Mouse (Mus musculus): ENCODE data around the gene Dnase1l3. TPM values are rescaled to one million over a fixed set of nuclear protein-coding genes. Genes with fewer than 3 reads are reported as not detected.

The Dnase1l3 gene
- total and polyA plus RNA-seq, 2 experiments from 2014 or later, result 0.07 TPM; not detected in 1

GRCm38 (mm10) chr14:8020011-8020410 lies 25.6 kb upstream of the Dnase1l3 start:
- no peak for TF ChIP-seq CTCF (IDR thresholded peaks at IDR 0.05)
- DNase-seq (ENCODE audit: low spot score) (no peak), ATAC-seq (ENCODE audit: low FRiP score) (no peak)
- Histone ChIP-seq H3K9me3 (ENCODE audit: low read length) (no peaks in the 10 kb centered on the region), H3K36me3 (ENCODE audit: insufficient read depth, low read length) (no peaks in the 10 kb centered on the region), H3K4me1 (ENCODE audit: insufficient read depth, low read length) (no peaks in the 10 kb centered on the region), H3K27me3 (ENCODE audit: insufficient read depth, low read length) (no peaks in the 10 kb centered on the region), H3K4me3 (ENCODE audit: low read depth, low read length) (no peak overlapping the region), H3K27ac (ENCODE audit: low read depth, low read length) (no peak overlapping the region), H3K4me2 (ENCODE audit: low read depth, low read length, poor library complexity, severe bottlenecking) (no peak overlapping the region), H3K9ac (replicated peaks; ENCODE audit: low read length, poor library complexity, severe bottlenecking) (no peak overlapping the region)
- WGBS, result 100% methylated on average over 1 of the region's 1 CpGs

- no peak overlapping the region for H3K4me2 ChIP-seq (ENCODE audit: low read depth, low read length, poor library complexity, severe bottlenecking)
- ATAC-seq (ENCODE audit: low FRiP score) (no peak), DNase-seq (ENCODE audit: low spot score) (no peak)
- no peak overlapping the region for H3K9ac ChIP-seq (replicated peaks; ENCODE audit: low read length, poor library complexity, severe bottlenecking)
- TF ChIP-seq CTCF (IDR thresholded peaks at IDR 0.05), result no peak
- H3K36me3 ChIP-seq (ENCODE audit: insufficient read depth, low read length), result no peaks in the 10 kb centered on the region
- no peak overlapping the region for H3K27ac ChIP-seq (ENCODE audit: low read depth, low read length)
- no peaks in the 10 kb centered on the region for H3K27me3 ChIP-seq (ENCODE audit: insufficient read depth, low read length)
- no peaks in the 10 kb centered on the region for H3K9me3 ChIP-seq (ENCODE audit: low read length)
- WGBS, result 83% methylated on average over 1 of the region's 1 CpGs
- no peaks in the 10 kb centered on the region for H3K4me1 ChIP-seq (ENCODE audit: insufficient read depth, low read length)
- no peak overlapping the region for H3K4me3 ChIP-seq (ENCODE audit: low read depth, low read length)
These were observed 22.6 kb upstream of the Dnase1l3 start for GRCm38 (mm10) chr14:8016951-8017350.

- TF ChIP-seq CTCF (IDR thresholded peaks at IDR 0.05), result no peak
- DNase-seq (ENCODE audit: low spot score) (no peak), ATAC-seq (ENCODE audit: low FRiP score) (no peak)
- no peaks in the 10 kb centered on the region for H3K36me3 ChIP-seq (ENCODE audit: insufficient read depth, low read length)
- H3K9me3 ChIP-seq (ENCODE audit: low read length), result no peaks in the 10 kb centered on the region
- no peak overlapping the region for H3K4me2 ChIP-seq (ENCODE audit: low read depth, low read length, poor library complexity, severe bottlenecking)
- no peak overlapping the region for H3K4me3 ChIP-seq (ENCODE audit: low read depth, low read length)
- no peak overlapping the region for H3K27ac ChIP-seq (ENCODE audit: low read depth, low read length)
- WGBS, result 87% methylated on average over 6 of the region's 6 CpGs
- no peaks in the 10 kb centered on the region for H3K27me3 ChIP-seq (ENCODE audit: insufficient read depth, low read length)
- H3K4me1 ChIP-seq (ENCODE audit: insufficient read depth, low read length), result no peaks in the 10 kb centered on the region
- no peak overlapping the region for H3K9ac ChIP-seq (replicated peaks; ENCODE audit: low read length, poor library complexity, severe bottlenecking)
These were observed 21.9 kb upstream of the Dnase1l3 start for GRCm38 (mm10) chr14:8016276-8016675.

GRCm38 (mm10) chr14:8015756-8016155 lies 21.4 kb upstream of the Dnase1l3 start:
- Histone ChIP-seq H3K9me3 (ENCODE audit: low read length) (no peaks in the 10 kb centered on the region), H3K4me1 (ENCODE audit: insufficient read depth, low read length) (no peaks in the 10 kb centered on the region), H3K4me2 (ENCODE audit: low read depth, low read length, poor library complexity, severe bottlenecking) (no peak overlapping the region), H3K27me3 (ENCODE audit: insufficient read depth, low read length) (no peaks in the 10 kb centered on the region), H3K9ac (replicated peaks; ENCODE audit: low read length, poor library complexity, severe bottlenecking) (no peak overlapping the region), H3K4me3 (ENCODE audit: low read depth, low read length) (no peak overlapping the region), H3K36me3 (ENCODE audit: insufficient read depth, low read length) (no peaks in the 10 kb centered on the region), H3K27ac (ENCODE audit: low read depth, low read length) (no peak overlapping the region)
- 87% methylated on average over 6 of the region's 6 CpGs for WGBS
- no peak for TF ChIP-seq CTCF (IDR thresholded peaks at IDR 0.05)
- DNase-seq (ENCODE audit: low spot score) (no peak), ATAC-seq (ENCODE audit: low FRiP score) (no peak)

- H3K9me3 ChIP-seq (ENCODE audit: low read length), result no peaks in the 10 kb centered on the region
- no peaks in the 10 kb centered on the region for H3K36me3 ChIP-seq (ENCODE audit: insufficient read depth, low read length)
- no peak for TF ChIP-seq CTCF (IDR thresholded peaks at IDR 0.05)
- DNase-seq (ENCODE audit: low spot score) (no peak), ATAC-seq (ENCODE audit: low FRiP score) (no peak)
- H3K9ac ChIP-seq (replicated peaks; ENCODE audit: low read length, poor library complexity, severe bottlenecking), result no peak overlapping the region
- H3K4me3 ChIP-seq (ENCODE audit: low read depth, low read length), result no peak overlapping the region
- no peaks in the 10 kb centered on the region for H3K4me1 ChIP-seq (ENCODE audit: insufficient read depth, low read length)
- no peak overlapping the region for H3K27ac ChIP-seq (ENCODE audit: low read depth, low read length)
- H3K4me2 ChIP-seq (ENCODE audit: low read depth, low read length, poor library complexity, severe bottlenecking), result no peak overlapping the region
- H3K27me3 ChIP-seq (ENCODE audit: insufficient read depth, low read length), result no peaks in the 10 kb centered on the region
- 69% methylated on average over 6 of the region's 6 CpGs for WGBS
These were observed 17.6 kb upstream of the Dnase1l3 start for GRCm38 (mm10) chr14:8011938-8012337.

- no peak overlapping the region for H3K4me3 ChIP-seq (ENCODE audit: low read depth, low read length)
- no peaks in the 10 kb centered on the region for H3K36me3 ChIP-seq (ENCODE audit: insufficient read depth, low read length)
- no peak for DNase-seq (ENCODE audit: low spot score)
- TF ChIP-seq CTCF (IDR thresholded peaks at IDR 0.05), result no peak
- no peak overlapping the region for H3K27ac ChIP-seq (ENCODE audit: low read depth, low read length)
- no peak overlapping the region for H3K4me2 ChIP-seq (ENCODE audit: low read depth, low read length, poor library complexity, severe bottlenecking)
- 87% methylated on average over 2 of the region's 2 CpGs for WGBS
- no peaks in the 10 kb centered on the region for H3K27me3 ChIP-seq (ENCODE audit: insufficient read depth, low read length)
- no peak overlapping the region for H3K9ac ChIP-seq (replicated peaks; ENCODE audit: low read length, poor library complexity, severe bottlenecking)
- no peaks in the 10 kb centered on the region for H3K4me1 ChIP-seq (ENCODE audit: insufficient read depth, low read length)
- no peak for ATAC-seq (ENCODE audit: low FRiP score)
- no peaks in the 10 kb centered on the region for H3K9me3 ChIP-seq (ENCODE audit: low read length)
These were observed 16.9 kb upstream of the Dnase1l3 start for GRCm38 (mm10) chr14:8011297-8011696.

All from midbrain, postnatal 0 days (tissue).